Mouse (Mus musculus) T-helper 1 cell (primary cell): ENCODE measurements around the gene Tuba4a.

Experiments used
- in situ Hi-C: fragments of 300-600 bp; cut with MboI, MseI; formaldehyde crosslinking; loops from one replicate; pipeline ENCODE4 v1.15.1; 2025; ENCODE audit warnings: high pct_unique_total_duplicates

Tuba4a gene

GRCm38 (mm10) chr1:75213096-75213495 lies 6.6 kb downstream of the Tuba4a start:
- in situ Hi-C loops = no loop called here

DNA sequence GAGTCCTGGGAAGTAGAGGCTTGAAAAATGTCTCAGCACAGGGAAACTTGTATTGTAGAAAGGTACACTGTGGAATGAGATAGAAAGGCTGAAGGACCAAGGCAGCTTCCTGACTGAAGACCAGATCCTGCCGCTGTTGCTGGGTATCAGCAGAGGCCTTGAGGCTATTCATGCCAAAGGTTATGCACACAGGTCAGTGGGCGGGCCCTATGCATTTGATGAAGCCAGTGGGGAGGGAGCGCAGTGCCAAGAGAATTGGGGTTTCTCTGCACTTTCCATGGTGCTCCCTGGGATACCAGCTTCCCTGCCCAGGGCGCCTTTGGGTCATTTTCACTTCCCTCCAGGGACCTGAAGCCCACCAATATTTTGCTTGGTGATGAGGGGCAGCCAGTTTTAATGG lies 7.1 kb downstream of the Tuba4a start:
- in situ Hi-C loops = no loop called here

DNA sequence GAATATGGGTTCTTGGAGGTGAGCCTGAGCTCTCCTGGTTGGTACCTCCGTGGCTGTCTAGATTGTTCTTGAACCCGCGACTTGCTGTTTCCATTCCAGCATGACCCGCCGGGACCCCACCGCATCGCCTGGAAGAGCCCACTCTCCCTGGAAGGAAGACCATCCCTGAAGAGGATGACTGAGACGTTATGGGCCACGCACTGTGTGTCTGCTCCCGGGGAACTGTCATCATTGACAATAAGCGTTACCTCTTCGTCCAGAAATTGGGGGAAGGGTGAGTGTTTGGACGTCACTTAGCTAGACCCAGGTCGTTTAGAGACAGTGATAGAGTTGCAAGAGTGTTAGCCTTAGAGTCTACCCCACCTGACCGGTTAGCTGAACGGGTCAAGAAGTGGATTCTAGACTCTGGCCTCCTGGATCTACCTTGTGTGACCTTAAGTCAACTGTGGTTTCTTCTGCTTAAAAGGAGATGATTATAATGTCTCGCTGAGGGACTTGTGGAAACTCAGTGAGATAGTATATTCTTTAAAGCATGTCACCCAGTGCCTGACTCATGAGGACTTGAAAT lies 8.4 kb downstream of the Tuba4a start:
- in situ Hi-C loops = no loop called here

GRCm38 (mm10) chr1:75210136-75211087 lies 9.3 kb downstream of the Tuba4a start, which contains the start of the genes Glb1l and Stk16:
Glb1l (minus strand) TSS chr1:75210813.
Stk16 (plus strand) TSS chr1:75210838.
- in situ Hi-C loops = no loop called here

DNA sequence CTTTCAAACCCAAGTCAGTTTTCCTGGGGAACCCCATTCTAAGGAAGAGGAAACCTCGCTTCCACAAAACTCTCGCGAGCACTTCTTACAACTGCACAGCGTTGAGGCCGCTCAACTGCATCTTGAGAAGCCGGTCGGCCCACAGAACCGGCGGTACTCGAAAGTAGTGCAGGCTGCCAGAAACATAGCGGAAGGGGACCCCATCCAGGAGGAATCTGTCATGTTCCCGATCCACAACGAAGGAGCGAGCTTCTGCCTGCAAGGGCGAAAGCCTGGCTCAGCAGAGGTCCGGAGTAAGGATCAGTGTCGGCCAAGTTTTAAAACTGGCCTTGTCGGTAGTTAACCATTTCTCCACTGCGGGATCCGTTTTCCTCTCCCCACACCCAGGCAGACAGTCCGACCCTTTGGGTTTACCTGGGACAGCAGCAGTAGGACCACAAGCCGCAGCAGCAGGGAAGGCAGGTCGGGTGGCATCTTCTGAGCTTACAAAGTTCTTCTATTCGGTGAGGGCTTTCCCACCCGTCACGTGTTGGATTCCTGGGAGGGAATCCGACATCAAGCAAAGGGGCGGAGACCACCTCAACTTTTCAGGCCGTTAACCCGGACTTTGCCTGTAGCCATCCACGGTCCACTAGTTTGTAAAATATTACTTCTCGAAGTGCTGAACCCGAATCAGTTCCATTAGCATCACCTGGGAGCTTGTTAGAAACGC lies 10.5 kb downstream of the Tuba4a start:
- in situ Hi-C loops = no loop called here

DNA sequence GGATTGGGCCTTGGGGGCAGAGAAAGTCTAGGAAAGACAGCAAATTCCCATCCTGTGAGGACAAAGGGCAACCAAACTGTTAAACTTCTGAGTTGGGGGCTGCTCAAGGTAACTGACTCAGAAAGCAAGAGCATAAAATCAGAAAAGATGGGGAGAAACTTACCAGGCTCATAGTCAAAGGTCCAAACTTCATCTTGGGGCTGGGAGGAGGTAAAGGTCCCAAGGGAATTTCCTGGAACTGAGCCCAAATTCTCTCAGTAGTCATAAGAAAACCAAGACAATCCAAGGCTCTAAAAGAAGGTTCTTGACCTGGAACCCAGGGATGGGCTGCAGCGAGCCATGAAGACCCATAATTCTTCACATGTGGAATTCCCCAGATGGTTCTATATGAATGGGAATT lies 18.4 kb downstream of the Tuba4a start:
- in situ Hi-C loops = no loop called here

GRCm38 (mm10) chr1:75192452-75192851 lies 27.2 kb downstream of the Tuba4a start:
- in situ Hi-C loops = loop anchor here (10.0 kb wide), 1 partner anchor 62 kb away; no protein-coding TSS in a partner anchor

DNA sequence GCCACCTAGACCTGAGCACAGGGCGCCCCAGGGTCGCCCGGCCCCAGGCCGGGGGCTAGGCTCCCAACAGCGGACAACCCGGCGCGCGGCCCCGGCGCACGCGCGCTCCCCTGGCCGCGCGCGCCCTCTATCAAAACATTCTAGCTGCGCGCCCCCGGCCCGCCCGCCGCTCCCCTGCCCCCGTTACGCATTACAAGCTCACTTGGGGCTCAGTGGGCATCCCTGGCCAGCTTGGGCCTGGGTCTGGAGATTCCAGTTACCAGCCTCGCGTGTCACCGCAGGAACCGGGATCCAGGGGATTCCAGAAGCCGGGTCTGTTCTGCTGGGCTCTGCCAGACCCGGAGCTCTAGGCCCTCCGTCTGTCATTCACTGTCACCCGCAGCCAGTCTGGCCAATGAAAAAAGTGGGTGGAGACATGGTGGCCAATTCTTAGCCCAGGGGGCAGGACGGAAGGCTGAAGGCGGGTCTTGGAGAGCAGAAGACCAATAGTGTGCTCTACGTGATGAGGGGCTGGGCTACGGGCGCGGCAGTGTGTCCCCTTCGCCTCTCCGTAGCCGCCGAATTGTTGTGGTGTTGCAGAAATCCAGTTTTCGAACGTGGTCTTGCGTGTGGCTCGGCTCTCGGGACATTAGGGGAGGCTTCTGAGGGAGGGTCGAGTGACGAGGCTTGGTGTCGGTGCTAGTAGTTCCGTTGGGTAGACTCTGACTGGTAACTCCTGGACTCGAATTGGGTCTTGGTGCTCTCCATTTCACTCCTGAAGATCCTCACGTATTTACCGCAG lies 27.9 kb downstream of the Tuba4a start, which contains the start of the genes Ankzf1 and Atg9a:
TSS of gene Ankzf1 (plus strand) at position 530 of the 781 bp plus-strand sequence.
TSS of gene Atg9a (minus strand) at position 575 of the 781 bp plus-strand sequence.
- in situ Hi-C loops = loop anchor here (10.0 kb wide), 1 partner anchor 63 kb away; no protein-coding TSS in a partner anchor

- in situ Hi-C loops = loop anchor here (10.0 kb wide), 1 partner anchor 64 kb away; no protein-coding TSS in a partner anchor
These were observed 28.4 kb downstream of the Tuba4a start for GRCm38 (mm10) chr1:75191258-75191621.

DNA sequence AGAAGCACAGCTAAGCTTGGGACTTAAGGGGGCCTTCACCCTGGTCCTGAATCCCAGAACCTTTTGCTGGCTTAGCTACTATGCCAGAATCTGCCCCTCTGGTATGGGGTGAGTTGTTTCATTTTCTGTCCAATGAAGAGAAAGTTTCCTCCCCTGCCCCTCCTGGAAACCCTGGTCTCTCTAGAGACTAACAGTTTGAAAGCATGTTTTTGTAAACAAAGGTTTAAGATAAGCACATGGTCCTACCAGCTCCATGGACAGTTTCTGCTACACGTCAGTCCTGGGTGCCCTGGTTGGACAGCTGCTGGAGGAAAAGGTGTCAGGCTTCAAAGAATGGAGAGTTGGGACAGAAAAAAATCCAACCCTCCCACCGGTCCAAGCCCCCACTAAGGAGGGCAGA lies 29.1 kb downstream of the Tuba4a start:
- in situ Hi-C loops = loop anchor here (10.0 kb wide), 1 partner anchor 64 kb away; no protein-coding TSS in a partner anchor

DNA sequence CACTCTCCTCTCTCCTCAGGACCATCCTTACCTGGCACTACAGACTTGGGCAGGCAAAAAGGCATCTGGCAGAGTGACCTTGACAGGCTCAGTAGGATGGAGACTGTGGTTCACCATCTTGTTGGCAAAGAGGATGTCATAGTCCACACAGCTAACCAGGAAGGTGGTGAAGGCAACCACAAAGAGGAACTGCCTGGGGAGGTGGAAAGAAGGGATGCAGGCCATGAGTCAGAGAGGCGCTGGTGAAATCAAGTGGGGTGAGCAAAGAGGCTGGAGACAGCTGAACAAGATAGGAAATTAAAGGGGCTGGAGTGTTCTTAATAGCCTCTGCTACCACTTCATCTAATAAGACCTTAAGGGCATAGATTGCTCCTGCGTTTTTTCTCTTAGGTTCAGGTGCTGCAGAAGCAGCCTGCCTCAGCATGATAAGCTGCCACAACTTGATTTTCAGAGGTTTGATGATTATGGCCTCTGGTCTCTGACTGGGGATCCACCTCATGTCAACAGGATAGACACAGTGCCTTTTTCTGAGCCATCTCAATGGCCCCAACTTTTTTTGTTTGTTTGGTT lies 31.7 kb downstream of the Tuba4a start:
- in situ Hi-C loops = no loop called here

DNA sequence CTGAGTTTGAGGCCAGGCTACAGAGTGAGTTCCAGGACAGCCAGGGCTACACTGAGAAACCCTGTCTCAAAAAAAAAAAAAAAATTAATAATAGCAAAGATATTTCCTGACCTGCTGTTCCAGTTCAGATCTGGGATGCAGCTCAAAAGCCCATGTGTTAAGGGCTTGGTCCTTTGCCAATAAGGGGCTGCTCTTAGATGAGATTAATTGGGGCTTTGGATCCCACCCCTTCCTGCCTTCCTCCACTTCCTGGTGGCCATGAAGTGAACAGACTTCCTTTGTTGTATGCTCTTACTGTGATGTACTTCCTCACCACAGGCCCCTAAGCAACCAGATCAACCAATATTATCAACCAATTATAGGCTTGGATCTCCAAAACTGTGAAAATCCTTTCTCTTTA lies 32.5 kb downstream of the Tuba4a start:
- in situ Hi-C loops = no loop called here

DNA sequence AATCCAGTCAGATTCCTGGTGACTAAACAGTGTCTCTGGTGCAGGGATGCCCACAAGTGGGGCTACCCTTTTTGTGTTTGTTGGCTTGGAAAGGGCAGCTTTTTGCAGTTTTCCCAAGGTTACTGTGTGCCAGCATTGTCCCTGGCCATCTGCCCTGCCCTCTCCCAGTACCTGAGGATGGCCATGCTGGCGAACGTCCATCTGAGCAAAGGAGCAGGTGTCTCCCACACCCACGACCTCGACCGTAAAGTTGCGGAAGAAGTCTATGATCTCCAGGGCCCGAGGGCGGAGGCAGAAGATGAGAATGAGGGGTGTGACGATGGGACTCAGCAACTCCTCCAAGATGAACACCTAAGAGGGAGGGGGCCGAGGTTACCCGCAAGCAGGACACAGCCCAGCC lies 34.2 kb downstream of the Tuba4a start:
- in situ Hi-C loops = no loop called here

DNA sequence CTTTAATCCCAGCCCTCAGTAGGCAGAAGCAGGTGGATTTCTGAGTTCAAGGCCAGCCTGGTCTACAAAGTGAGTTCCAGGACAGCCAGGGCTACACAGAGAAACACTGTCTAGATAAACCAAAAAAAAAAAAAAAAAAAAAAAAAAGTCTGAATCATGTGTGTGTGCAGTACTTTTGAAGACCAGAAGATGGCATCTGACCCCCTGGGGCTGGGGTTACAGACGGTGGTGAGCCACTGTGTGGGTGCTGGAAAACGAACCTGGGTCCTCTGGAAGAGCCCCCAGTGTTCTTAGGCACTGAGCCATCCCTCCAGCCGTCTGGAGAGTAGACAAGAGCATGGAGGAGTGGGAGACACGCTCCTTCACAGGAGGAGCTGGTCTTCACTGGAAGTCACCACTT lies 37.5 kb downstream of the Tuba4a start:
- in situ Hi-C loops = no loop called here

DNA sequence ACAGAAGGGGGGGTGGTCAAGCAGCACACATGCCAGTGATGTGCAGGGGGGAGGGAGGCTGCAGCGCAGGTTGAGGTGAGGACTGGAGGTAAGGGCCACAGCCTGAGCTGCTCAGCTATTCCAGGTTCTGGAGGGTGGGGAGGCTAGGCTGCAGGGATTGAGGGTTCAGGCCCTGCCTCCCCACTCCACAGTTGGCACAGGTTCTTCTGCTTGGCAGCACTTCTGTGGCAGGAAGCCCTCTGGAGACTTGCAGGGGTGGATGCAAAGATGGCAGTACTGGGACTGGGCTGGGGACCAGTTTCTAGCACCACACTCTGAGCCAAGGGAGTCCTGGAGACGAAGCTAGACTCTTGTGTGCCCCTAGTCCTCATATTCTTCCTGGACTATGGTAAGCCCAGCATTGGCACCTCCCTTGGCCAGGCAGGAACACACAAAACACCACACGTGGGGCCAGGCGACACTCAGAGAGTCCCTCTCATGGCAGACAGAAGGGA lies 38.2 kb downstream of the Tuba4a start:
- in situ Hi-C loops = no loop called here

- in situ Hi-C loops = no loop called here
These were observed 38.9 kb downstream of the Tuba4a start for GRCm38 (mm10) chr1:75180741-75181140.

- in situ Hi-C loops = no loop called here
These were observed 39.5 kb downstream of the Tuba4a start, which contains the start of gene Abcb6 for GRCm38 (mm10) chr1:75180105-75180590. Abcb6 (minus strand) TSS chr1:75180392.

- in situ Hi-C loops = loop anchor here (10.0 kb wide), 1 partner anchor 475 kb away; no protein-coding TSS in a partner anchor
These were observed 40.1 kb downstream of the Tuba4a start for GRCm38 (mm10) chr1:75179334-75180104.
